Mouse (Mus musculus) thymus, postnatal 25 days (tissue): Measurements from ENCODE around the gene Fam166a.

Experiments
- DNase-seq: peaks from one replicate; pipeline ENCODE4 v3.0.0; 2022

Fam166a gene

GRCm38 (mm10) chr2:25224492-25224765, 5.9 kb downstream of the Fam166a start, which contains the start of gene Tubb4b:
Tubb4b (minus strand) TSS chr2:25224702.
- DNase-seq, result no peak

- DNase-seq, result peak; percentile 97
These were observed 6.5 kb downstream of the Fam166a start for GRCm38 (mm10) chr2:25224766-25225752.

GRCm38 (mm10) chr2:25225811-25226379, 7.3 kb downstream of the Fam166a start:
- no peak for DNase-seq

GRCm38 (mm10) chr2:25226864-25227263, 8.3 kb downstream of the Fam166a start:
- no peak for DNase-seq

DNA sequence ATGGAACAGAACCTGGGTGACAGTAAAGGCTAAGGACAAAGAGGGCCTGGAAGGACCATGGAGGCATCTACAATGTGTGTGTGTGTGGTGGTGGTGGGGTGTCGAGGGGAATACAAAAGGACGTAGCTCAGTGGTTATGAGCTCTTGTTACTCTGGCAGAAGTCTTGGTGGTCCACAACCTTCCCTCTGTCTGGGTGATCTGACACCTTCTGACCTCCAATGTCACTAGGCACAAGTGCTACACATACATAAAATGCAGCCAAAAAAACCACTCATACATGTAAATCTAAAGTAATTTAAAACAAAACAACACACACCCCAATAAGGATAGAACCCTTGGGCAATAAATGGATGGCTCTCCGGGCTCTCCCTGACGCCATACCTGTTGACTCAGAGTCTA, 8.9 kb downstream of the Fam166a start:
- no peak for DNase-seq

DNA sequence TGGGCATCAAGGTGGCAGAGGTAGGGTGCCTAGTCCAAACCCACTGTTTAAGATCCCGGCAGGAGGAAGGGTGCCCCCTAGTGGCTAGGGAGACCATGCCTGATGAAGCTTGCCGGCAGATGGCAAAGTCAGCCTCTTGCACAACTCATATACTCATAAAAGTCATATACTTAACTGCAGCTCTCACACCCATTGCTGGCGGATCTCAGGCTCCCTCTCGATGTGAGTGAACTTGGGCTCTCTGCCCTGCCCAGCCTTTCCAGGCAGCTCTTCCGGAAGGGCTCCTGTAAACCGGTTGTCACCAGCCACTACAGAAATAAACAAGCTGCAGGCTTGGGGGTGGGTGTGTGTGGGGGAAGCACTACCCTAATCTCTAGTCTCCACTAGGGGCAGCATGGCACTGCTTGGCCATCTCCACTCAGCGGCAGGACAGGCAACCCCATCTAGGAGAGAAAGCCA, 9.9 kb downstream of the Fam166a start:
- peak; percentile 88 for DNase-seq

- DNase-seq, result no peak
These were observed 10.5 kb downstream of the Fam166a start for GRCm38 (mm10) chr2:25228995-25229530.

DNA sequence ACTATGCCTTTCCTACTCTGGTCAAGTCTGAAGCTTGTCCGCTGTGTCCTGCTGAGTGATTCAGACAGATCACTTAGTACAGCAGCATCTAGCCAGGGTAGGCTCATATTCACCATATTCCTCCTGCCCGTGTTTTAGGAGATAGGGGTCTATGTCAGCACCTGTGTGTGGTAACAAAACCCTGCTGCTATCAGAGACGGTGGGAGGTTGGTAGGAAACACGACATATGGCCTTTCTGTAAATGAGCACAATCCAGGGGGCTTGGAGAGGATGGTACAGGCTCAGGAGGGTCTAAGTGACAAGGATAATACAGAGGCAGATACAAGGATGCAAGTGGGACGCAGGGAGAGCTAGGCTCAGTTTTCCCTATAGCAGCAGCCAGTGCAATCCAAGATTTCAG, 11.0 kb downstream of the Fam166a start:
- DNase-seq, result no peak

DNA sequence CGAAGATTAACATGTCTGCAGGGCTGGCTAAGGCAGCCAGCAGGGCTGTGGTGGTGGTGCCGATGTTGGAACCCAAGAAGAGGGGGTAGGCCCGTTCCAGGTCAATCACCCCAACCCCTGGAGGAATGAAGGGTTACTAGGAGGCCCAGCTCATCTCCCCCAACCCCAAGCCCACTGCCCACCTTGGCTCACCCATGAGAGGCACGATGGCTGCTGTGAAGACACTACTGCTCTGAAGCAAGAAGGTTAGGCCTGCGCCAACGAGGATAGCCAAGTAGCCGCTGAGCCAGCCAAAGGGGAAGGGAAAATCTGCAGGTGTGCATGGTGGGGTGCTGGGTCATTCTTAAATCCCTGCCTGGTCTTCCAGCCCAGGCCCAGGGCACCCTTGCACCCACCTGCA, 12.0 kb downstream of the Fam166a start:
- no peak for DNase-seq

DNA sequence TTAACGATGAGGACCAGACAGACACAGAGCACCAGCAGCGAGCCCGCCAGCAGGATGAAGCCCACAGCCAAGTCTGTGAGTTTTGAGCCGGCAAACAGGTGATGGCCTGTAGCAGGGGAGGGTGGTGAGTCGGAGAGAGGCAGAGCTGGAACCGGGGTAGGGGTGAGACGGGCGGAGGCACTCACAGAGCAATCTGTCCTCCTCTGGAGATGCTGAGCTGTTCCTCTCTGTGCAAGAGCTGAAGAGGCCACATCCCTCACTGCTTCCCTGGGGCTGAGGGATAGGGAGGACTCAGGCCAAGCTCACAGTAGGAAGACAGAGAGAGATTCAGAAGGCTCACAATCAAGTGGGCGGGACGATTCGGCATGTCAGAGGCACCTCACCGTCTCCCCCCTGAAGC, 12.5 kb downstream of the Fam166a start:
- DNase-seq, result no peak

- DNase-seq, result no peak
These were observed 14.9 kb downstream of the Fam166a start for GRCm38 (mm10) chr2:25233421-25233820.

DNA sequence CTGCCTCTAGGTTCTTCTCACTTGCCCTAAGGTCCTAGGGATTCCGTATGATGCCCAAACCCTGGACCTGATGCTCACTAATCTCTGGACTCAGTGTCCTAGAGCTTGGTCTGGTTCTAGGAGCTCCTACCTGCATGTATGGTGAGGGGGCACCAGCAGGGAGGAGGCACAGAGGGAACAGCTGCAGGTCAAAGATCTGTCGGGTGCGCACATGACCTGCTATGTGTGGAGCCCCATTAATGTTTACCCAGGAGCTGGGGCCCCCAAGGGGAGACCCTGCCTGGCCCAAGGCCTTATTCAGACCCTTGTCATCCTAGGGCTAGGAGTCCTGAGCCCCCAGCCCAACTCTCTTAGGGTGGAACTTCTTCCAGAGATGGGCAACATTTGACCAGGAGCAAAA, 15.5 kb downstream of the Fam166a start, which contains the start of gene Slc34a3:
Gene Slc34a3 (minus strand): TSS at position 315 of the 400 bp plus-strand sequence.
- DNase-seq, result no peak

DNA sequence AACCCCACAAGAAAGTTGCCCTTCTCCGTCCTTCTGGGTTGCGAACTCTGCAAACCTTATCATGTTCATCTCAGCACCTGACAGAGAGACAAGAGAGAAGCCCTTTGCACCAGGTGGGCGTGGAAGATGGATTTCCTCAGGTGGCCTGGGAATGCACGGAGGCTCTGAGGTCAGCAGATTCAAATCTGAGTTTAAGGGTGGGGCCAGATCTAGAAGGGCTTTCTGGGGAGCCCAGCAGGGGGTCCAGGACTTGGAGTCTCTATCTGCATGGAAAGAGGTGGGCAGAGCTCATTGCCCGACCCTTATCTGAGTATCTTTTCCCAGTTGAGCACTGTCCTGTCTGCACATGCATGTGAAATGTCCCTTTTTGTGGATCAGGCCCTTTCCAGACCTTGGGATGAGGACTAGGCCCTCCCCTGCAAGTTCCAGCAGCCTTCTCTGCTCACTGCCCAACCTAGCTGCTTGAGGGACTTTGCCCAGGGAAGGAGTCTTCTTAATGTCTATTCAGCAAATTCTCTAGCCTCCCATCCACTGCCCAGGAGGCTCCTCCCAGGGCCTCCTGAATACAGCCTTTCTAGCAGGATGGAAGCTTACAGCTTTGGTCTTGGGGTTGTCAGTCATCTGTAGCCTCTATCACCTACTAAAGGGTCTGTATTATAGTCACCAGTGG, 16.1 kb downstream of the Fam166a start:
- DNase-seq, result no peak

GRCm38 (mm10) chr2:25236614-25237013, 18.1 kb downstream of the Fam166a start, which contains the start of gene Rnf224:
Rnf224 (minus strand) TSS chr2:25236787.
- no peak for DNase-seq

DNA sequence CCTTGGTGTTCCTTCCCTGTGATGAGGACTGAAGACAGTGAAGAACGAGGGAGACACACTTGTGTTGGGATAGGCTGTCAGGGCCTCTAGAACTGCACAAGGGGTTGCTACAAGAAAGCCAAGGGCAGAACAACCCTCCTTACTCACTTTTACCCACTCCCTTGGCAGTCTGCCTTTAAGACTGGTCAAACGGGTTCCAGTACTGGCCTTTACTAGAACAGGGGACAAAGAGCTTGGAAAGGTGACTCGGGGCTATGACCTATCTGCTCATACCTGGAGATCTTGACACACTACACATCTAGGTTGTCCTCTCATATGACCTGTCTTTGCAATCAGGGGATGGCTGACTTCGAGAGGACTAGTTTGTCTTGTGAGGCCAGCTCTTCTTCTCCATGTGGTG, 19.0 kb downstream of the Fam166a start:
- no peak for DNase-seq

DNA sequence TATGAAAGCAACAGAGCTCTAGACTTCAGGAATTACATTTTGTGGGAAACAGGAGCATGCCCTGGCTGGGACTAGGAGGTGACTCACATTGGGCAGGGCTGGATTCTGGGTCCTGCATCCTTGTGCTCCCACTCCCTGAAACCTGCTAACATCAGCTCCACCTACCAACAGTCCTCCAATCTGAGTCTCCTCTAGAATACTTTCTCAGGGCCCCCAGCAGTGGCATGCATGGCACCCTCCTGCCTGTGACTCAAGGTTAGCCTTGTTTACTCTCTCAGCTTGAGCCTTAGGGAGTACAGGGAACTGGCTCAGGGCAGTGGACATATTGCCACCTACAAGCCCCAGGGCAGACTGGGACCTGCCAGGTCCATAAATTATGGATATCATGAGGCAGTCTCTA, 19.6 kb downstream of the Fam166a start:
- no peak for DNase-seq

DNA sequence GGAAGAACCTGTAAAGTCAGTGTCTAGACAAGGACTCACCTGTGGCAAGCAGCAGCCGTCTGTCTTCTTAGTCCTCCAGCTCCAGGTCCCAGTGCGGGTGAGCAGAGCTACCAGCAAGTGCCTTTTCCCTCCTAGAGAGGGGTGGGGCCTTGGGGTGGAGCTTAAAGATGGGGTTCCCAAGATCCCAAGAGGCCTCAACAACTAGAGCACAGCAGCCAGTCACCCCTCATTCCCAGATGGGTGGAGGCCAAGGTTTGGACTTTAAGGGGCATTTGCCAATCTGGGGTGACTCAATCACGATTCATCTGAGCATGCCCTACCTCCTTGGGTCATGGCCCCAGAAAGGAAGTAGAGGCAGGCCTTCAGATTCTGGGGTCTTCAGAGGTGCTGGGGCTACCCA, 21.2 kb downstream of the Fam166a start:
- no peak for DNase-seq

DNA sequence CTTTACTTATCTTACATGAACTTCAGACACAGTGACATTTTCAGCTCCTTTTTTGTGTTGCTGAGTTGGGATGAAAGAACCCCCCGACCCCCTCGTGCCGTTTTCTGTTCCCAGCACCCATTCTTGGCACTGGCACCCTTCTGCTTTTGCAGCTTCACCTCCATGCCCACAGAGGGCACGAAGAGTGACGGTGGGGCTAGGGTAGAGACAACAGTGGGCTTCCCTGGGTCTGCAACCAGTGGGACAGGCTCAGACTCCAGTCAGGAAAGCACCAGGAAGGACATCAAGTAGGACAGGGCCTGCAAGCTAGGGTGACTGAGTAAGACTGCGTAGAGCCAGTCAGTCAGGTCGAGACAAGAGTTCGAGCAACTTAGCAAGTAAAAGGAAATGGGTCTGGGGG, 21.8 kb downstream of the Fam166a start:
- no peak for DNase-seq

- DNase-seq, result peak; percentile 43
These were observed 22.3 kb downstream of the Fam166a start for GRCm38 (mm10) chr2:25240723-25241437.

DNA sequence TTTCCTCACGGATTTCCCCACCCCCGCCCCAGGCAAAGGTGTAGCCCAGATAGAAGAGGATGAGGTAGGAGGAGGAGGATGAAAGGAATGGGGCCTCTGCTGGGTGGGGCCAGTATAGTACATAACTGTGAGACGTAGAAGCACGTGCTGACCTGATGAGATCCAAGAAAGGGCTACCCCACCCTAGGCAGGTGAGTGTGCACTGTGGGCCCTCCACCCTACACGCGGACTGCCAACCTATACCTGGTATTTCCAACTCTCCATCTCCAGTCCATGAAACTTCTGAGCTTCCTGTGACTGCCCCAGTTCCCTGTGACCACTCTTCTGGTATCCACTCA, 22.9 kb downstream of the Fam166a start:
- DNase-seq, result no peak

DNA sequence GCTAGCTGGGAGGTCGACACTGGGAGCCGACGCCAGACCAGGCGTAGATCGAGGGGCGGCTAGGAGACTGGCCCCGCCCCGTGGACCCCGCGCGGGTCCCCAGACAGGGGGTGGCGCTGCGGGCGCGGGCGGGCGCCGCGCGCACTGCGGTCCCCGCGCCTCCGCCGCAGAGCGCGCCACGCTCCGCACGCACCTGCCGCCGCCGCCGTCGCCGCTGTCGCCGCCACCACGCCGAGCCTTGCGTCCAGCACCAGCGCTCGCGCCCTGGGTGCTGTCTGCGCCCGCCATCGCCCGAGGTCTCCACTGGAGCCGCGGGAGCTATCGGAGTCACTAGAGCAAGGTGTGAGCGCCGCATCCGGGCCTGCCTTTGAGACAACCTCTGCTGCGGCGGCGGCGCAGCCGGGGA, 23.6 kb downstream of the Fam166a start, which contains the start of the genes Rnf208 and Cysrt1:
Gene Rnf208 (plus strand): TSS at position 155 of the 406 bp plus-strand sequence.
Gene Cysrt1 (minus strand): TSS at position 352 of the 406 bp plus-strand sequence.
- DNase-seq, result peak; percentile 33

DNA sequence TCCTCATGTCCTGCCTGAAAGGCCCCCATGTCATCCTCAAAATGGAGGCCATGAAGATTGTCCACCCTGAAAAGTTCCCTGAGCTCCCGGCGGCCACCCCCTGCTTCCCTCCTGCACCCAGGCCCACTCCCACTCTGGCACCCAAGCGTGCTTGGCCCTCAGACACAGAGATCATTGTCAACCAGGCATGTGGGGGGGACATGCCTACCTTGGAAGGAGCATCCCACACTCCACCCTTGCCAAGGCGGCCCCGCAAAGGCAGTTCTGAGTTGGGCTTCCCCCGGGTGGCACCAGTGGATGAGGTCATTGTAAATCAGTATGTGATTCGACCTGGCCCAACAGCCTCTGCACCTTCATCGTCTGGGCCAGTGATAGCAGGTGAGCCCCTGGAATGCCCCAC, 24.8 kb downstream of the Fam166a start:
- DNase-seq, result no peak

GRCm38 (mm10) chr2:25244144-25244543, 25.6 kb downstream of the Fam166a start:
- DNase-seq, result no peak
